ENCODE assay signal across 24 mouse cellular contexts in the genomic region with DNA sequence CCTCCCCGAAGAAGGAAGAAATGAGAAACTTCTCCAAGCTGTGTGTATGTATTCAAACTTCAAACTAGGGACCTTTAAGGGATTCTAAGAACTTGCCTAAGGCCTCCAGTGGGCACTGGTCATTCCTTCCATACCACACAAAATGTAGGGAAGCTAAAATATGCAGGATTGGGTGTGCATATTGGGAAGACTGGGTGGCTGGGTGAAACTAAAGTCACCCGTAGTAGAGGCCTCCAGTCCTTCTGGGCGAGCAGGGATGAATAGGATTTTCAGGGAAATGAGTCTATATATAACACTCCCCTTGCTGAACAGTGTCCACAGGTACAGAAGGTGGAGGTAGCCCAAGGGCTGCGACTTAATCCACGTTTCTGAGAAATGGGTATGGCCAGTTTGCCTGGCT. TPM values are rescaled to one million over a fixed set of nuclear protein-coding genes. Genes with fewer than 3 reads are reported as not detected.
DNase-seq lines count a peak whose midpoint lies in the region; ATAC-seq and TF ChIP-seq lines count a peak whose summit lies in the region.
"Had no signal": no experiment of that assay in that cellular context is flagged by ENCODE, and none has a peak within 500 bp of the region (broad histone marks: within the 10 kb centered on the region; RNA-seq: fewer than 3 reads in every experiment).

No protein-coding gene starts in this region.

- H3K9me3 ChIP-seq in forebrain, embryonic 11.5 days (ENCODE audit: control insufficient read depth, low read length), result no peaks in the 10 kb centered on the region
- H3K9me3 ChIP-seq in forebrain, embryonic 16.5 days (ENCODE audit: control insufficient read depth, low read length), result no peaks in the 10 kb centered on the region
- H3K9me3 ChIP-seq in kidney, embryonic 15.5 days (replicated peaks), result no peaks in the 10 kb centered on the region
- H3K9me3 ChIP-seq in E14TG2a.4 (ENCODE audit: low read length), result no peaks in the 10 kb centered on the region
- H3K9me3 ChIP-seq in embryonic facial prominence, embryonic 14.5 days (ENCODE audit: control insufficient read depth, low read length), result no peaks in the 10 kb centered on the region
- H3K9me3 ChIP-seq: forebrain, embryonic 12.5 days; heart, embryonic 15.5 days; limb, embryonic 15.5 days; lung, embryonic 15.5 days; midbrain, embryonic 15.5 days had no signal

- WGBS in forebrain, embryonic 11.5 days, result 3% methylated on average over 5 of the region's 5 CpGs
- WGBS in forebrain, embryonic 16.5 days, result 2% methylated on average over 5 of the region's 5 CpGs
- 16% methylated on average over 5 of the region's 5 CpGs for WGBS in kidney, embryonic 15.5 days
- 23% methylated on average over 5 of the region's 5 CpGs for WGBS in embryonic facial prominence, embryonic 14.5 days
- WGBS in thymus, adult 2 months, result 27% methylated on average over 5 of the region's 5 CpGs

- H3K4me1 ChIP-seq in forebrain, embryonic 11.5 days (replicated peaks; ENCODE audit: control insufficient read depth, insufficient read depth, low read length), result 0 out of 2 replicates have a peak, but pooled peaks cover 5% of the 10 kb centered on the region
- H3K4me1 ChIP-seq in forebrain, embryonic 16.5 days (replicated peaks; ENCODE audit: control insufficient read depth, insufficient read depth, low read length), result no peaks in the 10 kb centered on the region
- peaks cover 32% of the 10 kb centered on the region for H3K4me1 ChIP-seq in kidney, embryonic 15.5 days
- peaks cover 92% of the 10 kb centered on the region for H3K4me1 ChIP-seq in E14TG2a.4 (replicated peaks; ENCODE audit: low read depth, low read length)
- H3K4me1 ChIP-seq in embryonic facial prominence, embryonic 14.5 days (ENCODE audit: control insufficient read depth, insufficient read depth, low read length), result peaks cover 6% of the 10 kb centered on the region; the same call in 1 of the 2 replicates
- H3K4me1 ChIP-seq in thymus, adult 2 months (replicated peaks; ENCODE audit: control insufficient read depth, insufficient read depth, low read length), result no peaks in the 10 kb centered on the region
- H3K4me1 ChIP-seq: forebrain, embryonic 12.5 days; midbrain, embryonic 15.5 days had no signal

- H3K27ac ChIP-seq in forebrain, embryonic 11.5 days (ENCODE audit: low read depth, low read length), result no peak overlapping the region
- no peak overlapping the region for H3K27ac ChIP-seq in forebrain, embryonic 16.5 days (ENCODE audit: low read length)
- peak overlapping the region; percentile 71 for H3K27ac ChIP-seq in kidney, embryonic 15.5 days
- H3K27ac ChIP-seq in embryonic facial prominence, embryonic 14.5 days (replicated peaks; ENCODE audit: low read depth, low read length), result no peak overlapping the region; the same call in 1 of the 2 replicates
- H3K27ac ChIP-seq in thymus, adult 2 months (ENCODE audit: control insufficient read depth, insufficient read depth, low read length), result no peak overlapping the region
- H3K27ac ChIP-seq: forebrain, embryonic 12.5 days; gastrocnemius, adult 2 months; heart, embryonic 15.5 days; layer of hippocampus, adult 2 months; limb, embryonic 15.5 days; liver, embryonic 14.5 days; lung, embryonic 15.5 days; midbrain, embryonic 15.5 days had no signal

- DNase-seq in forebrain, embryonic 11.5 days (ENCODE audit: low spot score), result peak; percentile 52
- no peak for DNase-seq in kidney, adult 9 months
- no peak for DNase-seq in embryonic facial prominence, embryonic 14.5 days (ENCODE audit: low spot score)
- no peak for DNase-seq in adipocyte (ENCODE audit: low spot score)
- DNase-seq in thymus, adult 2 months, result no peak
- DNase-seq: cerebellum, adult 11-12 months; cerebellum, postnatal 10 days; gastrocnemius, adult 2 months; kidney, postnatal 14 days; lung, postnatal 4 days; right cerebral cortex, adult 18-20 months; right cerebral cortex, postnatal 4 days; thymus, postnatal 25 days had no signal

- no peak overlapping the region for H3K4me2 ChIP-seq in forebrain, embryonic 11.5 days (ENCODE audit: low read depth, low read length, severe bottlenecking)
- no peak overlapping the region for H3K4me2 ChIP-seq in forebrain, embryonic 16.5 days (ENCODE audit: low read length)
- H3K4me2 ChIP-seq in kidney, embryonic 15.5 days, result peak overlapping the region; percentile 46
- peak overlapping the region; percentile 44 for H3K4me2 ChIP-seq in embryonic facial prominence, embryonic 14.5 days (ENCODE audit: low read depth, low read length)
- H3K4me2 ChIP-seq: forebrain, embryonic 12.5 days; heart, embryonic 15.5 days; limb, embryonic 15.5 days; lung, embryonic 15.5 days; midbrain, embryonic 15.5 days had no signal

- ATAC-seq in forebrain, embryonic 11.5 days (replicated peaks; ENCODE audit: low FRiP score), result no peak
- no peak for ATAC-seq in forebrain, embryonic 16.5 days
- ATAC-seq in kidney, embryonic 15.5 days (replicated peaks; ENCODE audit: low FRiP score), result no peak
- no peak for ATAC-seq in embryonic facial prominence, embryonic 14.5 days (ENCODE audit: low read depth)
- ATAC-seq: midbrain, embryonic 15.5 days had no signal

- no peaks in the 10 kb centered on the region for H3K36me3 ChIP-seq in forebrain, embryonic 11.5 days (ENCODE audit: control insufficient read depth, insufficient read depth, low read length)
- no peaks in the 10 kb centered on the region for H3K36me3 ChIP-seq in forebrain, embryonic 16.5 days (ENCODE audit: control insufficient read depth, insufficient read depth)
- no peaks in the 10 kb centered on the region for H3K36me3 ChIP-seq in kidney, embryonic 15.5 days
- H3K36me3 ChIP-seq in E14TG2a.4 (ENCODE audit: insufficient read depth, low read length), result no peaks in the 10 kb centered on the region
- H3K36me3 ChIP-seq in embryonic facial prominence, embryonic 14.5 days (ENCODE audit: control insufficient read depth, insufficient read depth, low read length), result no peaks in the 10 kb centered on the region
- no peaks in the 10 kb centered on the region for H3K36me3 ChIP-seq in thymus, adult 2 months (ENCODE audit: control insufficient read depth, insufficient read depth, low read length)
- H3K36me3 ChIP-seq: forebrain, embryonic 12.5 days; heart, embryonic 15.5 days; limb, embryonic 15.5 days; lung, embryonic 15.5 days; midbrain, embryonic 15.5 days had no signal

- no peak for TF ChIP-seq POLR2A in thymus, adult 2 months (IDR thresholded peaks at IDR 0.05; ENCODE audit: control insufficient read depth, extremely low read depth, insufficient read depth, low read length, poor library complexity)

- no peak overlapping the region for H3K9ac ChIP-seq in forebrain, embryonic 11.5 days (ENCODE audit: low read length)
- H3K9ac ChIP-seq in forebrain, embryonic 16.5 days (replicated peaks; ENCODE audit: low read depth, low read length), result no peak overlapping the region
- no peak overlapping the region for H3K9ac ChIP-seq in kidney, embryonic 15.5 days
- H3K9ac ChIP-seq in embryonic facial prominence, embryonic 14.5 days (ENCODE audit: low read depth, low read length), result peak overlapping the region; percentile 54
- H3K9ac ChIP-seq: forebrain, embryonic 12.5 days; heart, embryonic 15.5 days; limb, embryonic 15.5 days; liver, embryonic 14.5 days; lung, embryonic 15.5 days; midbrain, embryonic 15.5 days had no signal

- H3K27me3 ChIP-seq in forebrain, embryonic 11.5 days (ENCODE audit: control insufficient read depth, insufficient read depth, low read length), result peaks cover 95% of the 10 kb centered on the region
- H3K27me3 ChIP-seq in forebrain, embryonic 16.5 days (replicated peaks; ENCODE audit: control insufficient read depth, insufficient read depth, low read length), result peaks cover 86% of the 10 kb centered on the region
- peaks cover 99% of the 10 kb centered on the region for H3K27me3 ChIP-seq in kidney, embryonic 15.5 days
- peaks cover 96% of the 10 kb centered on the region for H3K27me3 ChIP-seq in E14TG2a.4 (ENCODE audit: insufficient read depth, low read length)
- H3K27me3 ChIP-seq in embryonic facial prominence, embryonic 14.5 days (replicated peaks; ENCODE audit: control insufficient read depth, insufficient read depth, low read length), result peaks cover 94% of the 10 kb centered on the region
- peaks cover 15% of the 10 kb centered on the region for H3K27me3 ChIP-seq in thymus, adult 2 months (ENCODE audit: control insufficient read depth, insufficient read depth, low read length)

- no peak overlapping the region for H3K4me3 ChIP-seq in forebrain, embryonic 11.5 days (ENCODE audit: low read depth, low read length)
- H3K4me3 ChIP-seq in forebrain, embryonic 16.5 days (replicated peaks; ENCODE audit: low read length), result no peak overlapping the region
- peak overlapping the region; percentile 18; the same call in 1 of the 2 replicates for H3K4me3 ChIP-seq in kidney, embryonic 15.5 days (replicated peaks)
- peak overlapping the region; percentile 32; the same call in 1 of the 2 replicates for H3K4me3 ChIP-seq in E14TG2a.4 (replicated peaks; ENCODE audit: low read length)
- 0 out of 2 replicates have a peak overlapping the region, but pooled peaks have one; percentile 16 for H3K4me3 ChIP-seq in embryonic facial prominence, embryonic 14.5 days (ENCODE audit: low read depth, low read length)
- H3K4me3 ChIP-seq in thymus, adult 2 months (ENCODE audit: control insufficient read depth, insufficient read depth, low read length), result no peak overlapping the region
- H3K4me3 ChIP-seq: forebrain, embryonic 12.5 days; gastrocnemius, adult 2 months; layer of hippocampus, adult 2 months; limb, embryonic 15.5 days; lung, embryonic 15.5 days; midbrain, embryonic 15.5 days; myocyte had no signal

- TF ChIP-seq CTCF in E14TG2a.4 (conservative IDR thresholded peaks at IDR 0.05; ENCODE audit: low read length), result no peak
- no peak for TF ChIP-seq CTCF in thymus, adult 2 months (IDR thresholded peaks at IDR 0.05; ENCODE audit: borderline replicate concordance, control insufficient read depth, extremely low read depth, insufficient read depth, low read length, poor library complexity)

RNA-seq across cellular contexts. Expression of a gene that starts 6.7 kb away (rescaled TPM):
- 0.88 and 2.0 TPM in 2 replicates for polyA plus RNA-seq in forebrain, embryonic 11.5 days (2014; fragmentation: Nextera tagmentation; extraction: Ambion mirVana)
- 2.1 and 3.0 TPM in 2 replicates for polyA plus RNA-seq in forebrain, embryonic 16.5 days (2015; fragmentation: Nextera tagmentation; extraction: Ambion mirVana)
- 51.1 and 54.4 TPM in 2 replicates for polyA plus RNA-seq in kidney, embryonic 15.5 days (2015; fragmentation: Nextera tagmentation; extraction: Ambion mirVana)
- 22.6 and 31.5 TPM in 2 replicates for polyA plus RNA-seq in embryonic facial prominence, embryonic 14.5 days (2014; fragmentation: Nextera tagmentation; extraction: Ambion mirVana)
- polyA plus RNA-seq in thymus, adult 2 months (2012; rRNA removed), result 2.1 and 3.2 TPM in 2 replicates

Comparison
In these comparisons a context has a peak if more than half of its experiments do, and no peak if none do; other contexts are left out.
1. H3K4me2 ChIP-seq: peak in kidney, embryonic 15.5 days (single experiment) and embryonic facial prominence, embryonic 14.5 days (single experiment); none in forebrain, embryonic 11.5 days (single experiment) and forebrain, embryonic 16.5 days (single experiment).
2. H3K4me3 ChIP-seq: peak in kidney, embryonic 15.5 days (single experiment), E14TG2a.4 (single experiment) and embryonic facial prominence, embryonic 14.5 days (single experiment); none in forebrain, embryonic 11.5 days (single experiment), forebrain, embryonic 16.5 days (single experiment) and thymus, adult 2 months (single experiment).